Comparison of ENCODE assay signal across 8 mouse cellular contexts in genomic region chr10:128179989-128180388, GRCm38 (mm10). TPM values are rescaled to one million over a fixed set of nuclear protein-coding genes. Genes with fewer than 3 reads are reported as not detected.
DNase-seq lines count a peak whose midpoint lies in the region; ATAC-seq lines count a peak whose summit lies in the region.

Rbms2 (minus strand) TSS chr10:128180297.

- intact Hi-C loops in heart, postnatal 25 days (cut with DNase I), result no loop called here

- no peak for DNase-seq in thymus, postnatal 0 days (ENCODE audit: low spot score)
- no peak for DNase-seq in thymus, postnatal 14 days
- DNase-seq in heart, postnatal 25 days (ENCODE audit: low spot score), result peak; percentile 47
- DNase-seq in layer of hippocampus, postnatal 25 days (ENCODE audit: extremely low spot score in 1 of 2, low spot score in 1 of 2), result no peak
- DNase-seq in lung, postnatal 4 days, result peak; percentile 51 to 62
- no peak for DNase-seq in spleen, postnatal 14 days (ENCODE audit: low spot score in 2 of 2)
- DNase-seq in retina, embryonic 14.5 days (ENCODE audit: low spot score), result no peak

- 2% methylated on average over 6 of the region's 6 CpGs for WGBS in embryonic facial prominence, embryonic 12.5 days

- no peaks in the 10 kb centered on the region for H3K9me3 ChIP-seq in embryonic facial prominence, embryonic 12.5 days

- peak within 1 kb of the TSS; percentile 16; the same call in 1 of the 2 replicates for H3K4me3 ChIP-seq in embryonic facial prominence, embryonic 12.5 days

- H3K4me2 ChIP-seq in embryonic facial prominence, embryonic 12.5 days (replicated peaks), result peak within 1 kb of the TSS; percentile 40

- H3K27me3 ChIP-seq in embryonic facial prominence, embryonic 12.5 days, result no peaks in the 10 kb centered on the region

- H3K4me1 ChIP-seq in embryonic facial prominence, embryonic 12.5 days, result peaks cover 13% of the 10 kb centered on the region

- H3K27ac ChIP-seq in embryonic facial prominence, embryonic 12.5 days, result peak within 1 kb of the TSS; percentile 79

- no peaks in the 10 kb centered on the region for H3K36me3 ChIP-seq in embryonic facial prominence, embryonic 12.5 days

- H3K9ac ChIP-seq in embryonic facial prominence, embryonic 12.5 days, result no peak within 1 kb of the TSS

- ATAC-seq in embryonic facial prominence, embryonic 12.5 days (ENCODE audit: insufficient number of reproducible peaks, insufficient read depth, low FRiP score, low TSS enrichment), result no peak

RNA-seq across cellular contexts. Expression of gene Rbms2, which starts in this region (rescaled TPM):
- polyA plus RNA-seq in thymus, postnatal 0 days (2015; fragmentation: Nextera tagmentation; extraction: Ambion mirVana), result 14.1 and 17.3 TPM in 2 replicates
- polyA plus RNA-seq in embryonic facial prominence, embryonic 12.5 days (2016; fragmentation: Nextera tagmentation; extraction: Ambion mirVana), result 31.7 and 33.6 TPM in 2 replicates
- total RNA-seq in heart, postnatal 25 days (2021), result 10 to 100 TPM; 82.2 to 88.4 TPM
- 10 to 100 TPM; 11.5 to 11.9 TPM for total RNA-seq in layer of hippocampus, postnatal 25 days (2021)

Comparison
In these comparisons a context has a peak if more than half of its experiments do, and no peak if none do; other contexts are left out.
1. RNA of gene Rbms2 (total RNA-seq): 82.2 to 88.4 TPM in heart, postnatal 25 days; 11.5 to 11.9 TPM in layer of hippocampus, postnatal 25 days; every median in the first group is over 4 times any median in the second.
2. DNase-seq: peak in heart, postnatal 25 days (single experiment) and lung, postnatal 4 days (2 of 2); none in thymus, postnatal 0 days (single experiment), thymus, postnatal 14 days (single experiment), layer of hippocampus, postnatal 25 days (0 of 2), spleen, postnatal 14 days (0 of 2) and retina, embryonic 14.5 days (single experiment).